Mouse (Mus musculus) C2C12 (cell line): ENCODE results near the gene Fbxo31.

Experiments used
- CTCF ChIP-seq: IDR thresholded peaks from one replicate; pipeline ENCODE4 v1.5.1; 2011; ENCODE audit not compliant: control insufficient read depth, insufficient read depth, insufficient read length
- MAX ChIP-seq: IDR thresholded peaks from one replicate; pipeline ENCODE4 v1.6.1; 2011; ENCODE audit warnings: mild to moderate bottlenecking, control low read depth

- TF ChIP-seq CTCF = peak; percentile 3
- TF ChIP-seq MAX = no peak
Measured at GRCm38 (mm10) chr8:121607661-121608060, 29.1 kb upstream of the Fbxo31 start.
